Mouse (Mus musculus): ENCODE results near the gene Plekhn1. TPM values are rescaled to one million over a fixed set of nuclear protein-coding genes. Genes with fewer than 3 reads are reported as not detected.

The Plekhn1 gene
- polyA plus RNA-seq, 1 experiment from 2014 or later: 27.7 TPM

DNA sequence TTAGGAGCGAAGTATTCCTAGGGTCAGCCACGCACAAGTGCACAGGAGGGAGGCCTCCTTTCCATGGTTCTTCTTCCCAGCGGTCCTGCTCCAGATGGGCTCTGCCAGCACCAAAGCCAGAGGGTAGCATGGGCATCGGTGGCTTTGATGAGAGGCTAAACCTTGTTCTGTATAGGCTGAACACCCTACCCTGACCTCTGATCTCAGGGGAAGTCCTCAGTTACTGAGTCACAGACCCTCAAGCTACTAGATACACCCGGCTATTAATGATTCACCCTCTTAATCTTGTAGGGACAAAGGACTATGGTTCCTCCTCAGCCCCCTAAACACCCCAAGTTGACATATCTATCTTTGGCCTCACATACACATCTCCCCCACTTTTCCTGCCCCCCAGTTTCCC lies 40.8 kb downstream of the Plekhn1 start:
- no peak overlapping the region for H3K4me3 ChIP-seq (replicated peaks; ENCODE audit: low read depth, low read length)

DNA sequence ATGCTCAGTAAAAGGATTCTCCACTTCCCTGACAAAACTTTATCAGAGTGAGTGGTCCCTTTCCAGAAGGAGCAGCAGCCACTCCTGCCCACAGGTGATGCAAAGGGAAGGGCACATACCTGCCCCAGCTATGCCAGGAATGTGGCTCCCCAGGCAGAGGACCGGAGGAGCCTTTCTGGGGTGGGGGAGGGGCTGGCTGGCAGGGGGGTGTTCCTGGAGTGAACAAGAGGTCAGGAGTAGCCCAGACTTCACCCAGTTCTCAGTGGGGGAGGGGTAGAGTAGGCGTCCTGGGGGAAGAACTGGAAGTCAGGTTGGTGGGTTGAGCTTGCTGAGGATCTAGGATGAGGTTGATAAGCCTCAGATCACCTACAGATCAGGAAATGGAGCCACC lies 41.5 kb downstream of the Plekhn1 start:
- Histone ChIP-seq H3K4me3 (replicated peaks; ENCODE audit: low read depth, low read length) (no peak overlapping the region), H3K27ac (replicated peaks; ENCODE audit: low read depth, low read length) (no peak overlapping the region), H3K9ac (replicated peaks; ENCODE audit: low read length) (no peak overlapping the region; the same call in 1 of the 2 replicates), H3K27me3 (ENCODE audit: control insufficient read depth, insufficient read depth, low read length) (no peaks in the 10 kb centered on the region), H3K4me2 (ENCODE audit: low read length) (peak overlapping the region; percentile 3; the same call in 1 of the 2 replicates), H3K9me3 (ENCODE audit: control insufficient read depth, low read length) (no peaks in the 10 kb centered on the region), H3K4me1 (ENCODE audit: control insufficient read depth, insufficient read depth, low read length) (peaks cover 57% of the 10 kb centered on the region), H3K36me3 (ENCODE audit: control insufficient read depth, insufficient read depth, low read length) (peaks cover 41% of the 10 kb centered on the region)
- DNase-seq (no peak), ATAC-seq (ENCODE audit: low FRiP score, low TSS enrichment) (no peak)
- 43% methylated on average over 2 of the region's 2 CpGs for WGBS

More for the DNA sequence above, 40.8 kb downstream of the Plekhn1 start:
- Histone ChIP-seq H3K4me2 (ENCODE audit: low read length) (peak overlapping the region; percentile 88), H3K27me3 (ENCODE audit: control insufficient read depth, insufficient read depth, low read length) (no peaks in the 10 kb centered on the region), H3K27ac (replicated peaks; ENCODE audit: low read depth, low read length) (no peak overlapping the region), H3K9me3 (ENCODE audit: control insufficient read depth, low read length) (no peaks in the 10 kb centered on the region), H3K9ac (replicated peaks; ENCODE audit: low read length) (peak overlapping the region; percentile 4; the same call in 1 of the 2 replicates), H3K36me3 (ENCODE audit: control insufficient read depth, insufficient read depth, low read length) (peaks cover 41% of the 10 kb centered on the region), H3K4me1 (ENCODE audit: control insufficient read depth, insufficient read depth, low read length) (peaks cover 50% of the 10 kb centered on the region)
- 67% methylated on average over 5 of the region's 5 CpGs for WGBS
- no peak for ATAC-seq (ENCODE audit: low FRiP score, low TSS enrichment)
- DNase-seq: no peak

DNA sequence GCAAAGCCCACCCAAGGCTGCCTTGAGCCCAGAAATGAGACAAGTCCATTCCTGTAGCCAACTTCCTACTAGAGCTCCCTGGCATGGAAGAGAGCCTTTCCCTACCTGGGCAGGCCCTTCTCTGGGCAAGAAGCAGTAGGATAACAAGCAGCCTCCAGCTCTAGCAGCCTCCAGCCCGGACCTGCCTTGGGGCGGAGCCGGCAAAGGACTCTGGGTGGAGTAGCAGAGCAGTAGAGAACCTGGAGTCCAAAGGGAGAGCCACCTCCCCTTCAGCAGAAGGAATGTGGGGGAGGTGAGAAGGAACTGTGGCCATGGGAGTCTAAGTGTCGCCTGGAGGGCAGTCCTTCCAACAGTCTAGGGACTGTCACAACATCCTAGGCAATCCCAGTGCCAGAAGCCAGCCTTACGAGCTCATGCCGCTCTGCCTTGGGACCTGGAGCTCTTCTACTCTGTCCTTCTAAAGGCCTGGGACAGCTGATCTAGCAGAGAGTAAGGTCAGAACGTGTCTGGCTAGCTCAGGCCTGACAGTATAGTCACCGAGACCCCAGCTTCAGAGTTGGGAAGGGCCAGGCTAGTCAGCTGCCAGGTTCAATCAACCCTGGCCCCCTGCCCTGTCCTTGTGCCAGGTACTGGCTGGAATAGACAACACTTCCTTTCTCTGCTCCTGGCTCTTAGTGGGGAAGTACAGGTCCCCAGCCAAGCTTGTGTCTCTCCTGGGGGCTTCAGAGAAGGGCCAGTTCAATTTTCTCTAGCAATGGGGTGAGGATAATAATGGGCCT lies 42.0 kb downstream of the Plekhn1 start:
- Histone ChIP-seq H3K27me3 (ENCODE audit: control insufficient read depth, insufficient read depth, low read length) (no peaks in the 10 kb centered on the region), H3K4me2 (ENCODE audit: low read length) (peak overlapping the region; percentile 3; the same call in 1 of the 2 replicates), H3K27ac (replicated peaks; ENCODE audit: low read depth, low read length) (no peak overlapping the region), H3K4me1 (ENCODE audit: control insufficient read depth, insufficient read depth, low read length) (peaks cover 63% of the 10 kb centered on the region), H3K9me3 (ENCODE audit: control insufficient read depth, low read length) (no peaks in the 10 kb centered on the region), H3K9ac (replicated peaks; ENCODE audit: low read length) (peak overlapping the region; percentile 21; the same call in 1 of the 2 replicates), H3K4me3 (replicated peaks; ENCODE audit: low read depth, low read length) (no peak overlapping the region), H3K36me3 (ENCODE audit: control insufficient read depth, insufficient read depth, low read length) (peaks cover 41% of the 10 kb centered on the region)
- ATAC-seq (ENCODE audit: low FRiP score, low TSS enrichment) (no peak), DNase-seq (no peak)
- WGBS: 58% methylated on average over 8 of the region's 8 CpGs

DNA sequence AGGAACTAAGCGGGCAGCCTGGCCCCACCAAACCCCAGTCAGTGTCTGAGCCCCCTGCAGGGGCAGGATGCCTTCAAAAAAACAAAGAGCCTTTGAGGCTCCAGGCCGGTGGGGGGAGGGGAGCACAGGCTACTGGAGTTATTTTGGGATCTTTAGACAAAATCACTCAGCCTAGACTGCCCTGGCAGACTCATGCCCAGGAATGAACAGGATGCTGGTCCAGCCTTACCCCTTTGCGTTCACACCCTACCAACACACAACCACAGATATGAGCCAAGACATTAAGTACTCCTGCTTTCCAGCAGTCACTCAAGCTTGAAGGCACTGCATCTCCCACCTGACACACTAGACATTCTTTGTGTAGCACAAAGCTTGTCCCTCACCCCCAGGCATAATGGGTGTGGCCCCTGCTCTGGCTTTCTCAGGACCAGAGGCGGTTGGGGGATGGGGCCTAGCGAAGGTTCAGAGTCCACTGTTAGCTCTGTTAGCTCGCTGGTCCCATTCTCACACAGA lies 45.8 kb downstream of the Plekhn1 start:
- Histone ChIP-seq H3K27ac (replicated peaks; ENCODE audit: low read depth, low read length) (peak overlapping the region; percentile 70), H3K4me3 (replicated peaks; ENCODE audit: low read depth, low read length) (no peak overlapping the region), H3K4me2 (ENCODE audit: low read length) (peak overlapping the region; percentile 28), H3K36me3 (ENCODE audit: control insufficient read depth, insufficient read depth, low read length) (peaks cover 36% of the 10 kb centered on the region), H3K9me3 (ENCODE audit: control insufficient read depth, low read length) (no peaks in the 10 kb centered on the region), H3K27me3 (ENCODE audit: control insufficient read depth, insufficient read depth, low read length) (no peaks in the 10 kb centered on the region), H3K9ac (replicated peaks; ENCODE audit: low read length) (peak overlapping the region; percentile 31; the same call in 1 of the 2 replicates), H3K4me1 (ENCODE audit: control insufficient read depth, insufficient read depth, low read length) (peaks cover 72% of the 10 kb centered on the region)
- peak; percentile 57 for ATAC-seq (ENCODE audit: low FRiP score, low TSS enrichment)
- WGBS: 5% methylated on average over 6 of the region's 6 CpGs
- peak; percentile 78 for DNase-seq

DNA sequence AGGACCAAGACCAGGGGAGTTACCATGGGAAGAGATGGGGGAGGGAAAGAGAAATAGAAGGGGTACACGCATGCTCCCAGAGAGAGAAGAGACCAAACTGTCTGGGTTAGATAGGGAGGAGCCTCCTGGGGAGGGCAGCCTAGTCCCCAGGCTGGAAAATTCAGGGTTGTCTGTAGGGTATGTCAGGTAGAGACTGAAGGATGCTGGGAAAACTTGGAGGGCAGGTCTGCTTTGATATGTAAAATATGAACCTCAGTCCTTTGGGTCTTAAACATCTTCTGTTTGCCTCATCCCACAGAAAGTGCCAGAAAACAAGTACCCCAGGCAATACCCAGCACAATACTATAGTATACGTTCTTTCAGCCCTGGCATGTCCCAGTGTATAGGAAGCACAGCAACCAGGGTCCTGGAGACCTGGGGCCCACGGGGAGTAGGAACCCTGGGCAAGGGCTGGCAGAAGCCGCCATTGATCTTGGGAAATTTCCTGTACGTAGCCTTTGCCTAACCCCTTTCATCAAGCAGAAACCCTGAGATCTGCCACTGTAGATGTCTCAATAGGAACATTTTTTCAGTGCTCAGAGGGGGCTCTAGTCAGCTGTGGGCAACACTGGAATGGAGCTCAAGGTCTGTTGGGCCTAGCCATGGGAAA lies 46.4 kb downstream of the Plekhn1 start:
- DNase-seq: no peak
- ATAC-seq (ENCODE audit: low FRiP score, low TSS enrichment): 0 out of 2 replicates have a peak, but pooled peaks have one; percentile 6
- H3K36me3 ChIP-seq (ENCODE audit: control insufficient read depth, insufficient read depth, low read length): peaks cover 35% of the 10 kb centered on the region
- H3K4me1 ChIP-seq (ENCODE audit: control insufficient read depth, insufficient read depth, low read length): peaks cover 78% of the 10 kb centered on the region
- H3K27me3 ChIP-seq (ENCODE audit: control insufficient read depth, insufficient read depth, low read length): no peaks in the 10 kb centered on the region
- no peak overlapping the region for H3K4me3 ChIP-seq (replicated peaks; ENCODE audit: low read depth, low read length)
- no peak overlapping the region; the same call in 1 of the 2 replicates for H3K9ac ChIP-seq (replicated peaks; ENCODE audit: low read length)
- no peaks in the 10 kb centered on the region for H3K9me3 ChIP-seq (ENCODE audit: control insufficient read depth, low read length)
- peak overlapping the region; percentile 70 for H3K27ac ChIP-seq (replicated peaks; ENCODE audit: low read depth, low read length)
- WGBS: 22% methylated on average over 5 of the region's 5 CpGs
- H3K4me2 ChIP-seq (ENCODE audit: low read length): peak overlapping the region; percentile 28

DNA sequence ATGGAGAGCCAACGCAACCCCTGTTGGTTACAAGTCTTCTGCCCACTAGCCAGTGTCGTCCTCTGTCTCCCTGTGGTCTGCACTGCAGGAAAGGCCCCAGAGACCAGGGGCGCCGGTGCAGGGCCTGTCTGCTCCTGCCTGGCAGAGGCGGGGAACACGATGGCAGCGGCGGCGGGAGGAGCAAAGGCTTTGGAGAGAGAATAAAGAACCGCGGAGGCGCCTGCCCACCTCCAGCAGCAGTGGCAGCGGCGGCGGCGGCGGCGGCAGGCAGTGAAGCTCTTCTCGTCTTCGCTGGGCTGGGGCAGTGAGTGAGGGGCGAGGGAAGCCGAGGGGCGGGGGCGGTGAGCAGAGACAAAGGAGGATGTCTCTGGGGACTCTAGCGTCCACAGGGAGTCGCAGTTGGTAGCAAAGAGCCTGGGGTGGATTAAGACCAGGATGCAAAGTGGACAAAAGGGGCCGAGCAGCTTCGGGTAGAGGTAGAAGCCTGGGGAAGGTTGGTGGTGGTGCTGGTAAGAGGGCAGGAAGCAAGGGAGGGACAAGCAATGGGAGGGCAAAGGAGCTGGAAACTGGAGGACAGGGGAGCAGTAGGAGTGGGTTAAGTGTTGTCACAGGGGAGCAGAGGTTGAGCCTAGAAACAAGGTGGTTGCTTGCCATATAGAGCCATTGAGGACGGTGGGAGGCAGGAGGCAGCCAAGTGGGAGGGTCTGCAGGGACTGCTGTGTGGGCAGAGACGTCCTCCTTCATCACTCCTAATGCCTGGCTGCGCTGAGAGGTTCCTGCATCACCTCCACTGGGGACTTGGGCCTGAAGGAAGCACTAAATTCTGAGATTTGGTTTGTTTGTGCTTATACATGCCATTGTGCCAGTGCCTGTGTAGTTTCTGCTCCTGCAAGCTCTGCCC lies 48.5 kb downstream of the Plekhn1 start:
- peak; percentile 51 for ATAC-seq (ENCODE audit: low FRiP score, low TSS enrichment)
- H3K27ac ChIP-seq (replicated peaks; ENCODE audit: low read depth, low read length): peak overlapping the region; percentile 97
- no peaks in the 10 kb centered on the region for H3K9me3 ChIP-seq (ENCODE audit: control insufficient read depth, low read length)
- H3K4me1 ChIP-seq (ENCODE audit: control insufficient read depth, insufficient read depth, low read length): peaks cover 90% of the 10 kb centered on the region
- H3K36me3 ChIP-seq (ENCODE audit: control insufficient read depth, insufficient read depth, low read length): peaks cover 14% of the 10 kb centered on the region
- peak; percentile 86 for DNase-seq
- peak overlapping the region; percentile 57 for H3K4me3 ChIP-seq (replicated peaks; ENCODE audit: low read depth, low read length)
- H3K4me2 ChIP-seq (ENCODE audit: low read length): peak overlapping the region; percentile 91
- H3K9ac ChIP-seq (replicated peaks; ENCODE audit: low read length): peak overlapping the region; percentile 88
- H3K27me3 ChIP-seq (ENCODE audit: control insufficient read depth, insufficient read depth, low read length): no peaks in the 10 kb centered on the region
- WGBS: 1% methylated on average over 31 of the region's 31 CpGs

DNA sequence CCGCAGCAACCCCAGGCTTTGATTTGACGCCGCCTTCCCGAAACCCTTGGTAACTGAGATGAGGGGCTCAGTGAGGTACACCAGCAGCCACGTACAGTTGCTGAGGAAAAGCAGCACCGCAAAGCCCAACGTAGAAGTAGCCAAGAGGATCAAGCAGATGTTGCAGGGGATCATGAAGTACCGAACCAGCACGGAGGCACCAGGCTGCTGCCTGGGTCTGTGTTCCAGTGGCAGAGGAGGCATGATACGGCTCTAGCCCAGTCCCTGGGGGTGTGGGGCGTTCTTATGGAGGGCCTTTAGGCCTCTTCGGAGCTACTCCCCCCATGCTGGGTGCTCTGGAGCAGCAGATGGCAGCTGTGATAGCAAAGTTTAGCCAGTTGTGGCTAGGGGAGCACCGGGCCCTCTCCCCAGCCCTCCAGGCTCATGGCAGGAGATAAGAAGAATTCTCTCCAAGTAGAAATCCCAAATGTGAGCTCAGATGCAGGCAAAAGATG lies 49.2 kb downstream of the Plekhn1 start:
- peaks cover 88% of the 10 kb centered on the region for H3K4me1 ChIP-seq (ENCODE audit: control insufficient read depth, insufficient read depth, low read length)
- H3K36me3 ChIP-seq (ENCODE audit: control insufficient read depth, insufficient read depth, low read length): peaks cover 12% of the 10 kb centered on the region
- H3K4me3 ChIP-seq (replicated peaks; ENCODE audit: low read depth, low read length): peak overlapping the region; percentile 57
- no peaks in the 10 kb centered on the region for H3K9me3 ChIP-seq (ENCODE audit: control insufficient read depth, low read length)
- WGBS: 21% methylated on average over 13 of the region's 13 CpGs
- H3K9ac ChIP-seq (replicated peaks; ENCODE audit: low read length): peak overlapping the region; percentile 88
- H3K4me2 ChIP-seq (ENCODE audit: low read length): peak overlapping the region; percentile 91
- peak; percentile 53 for DNase-seq
- peak overlapping the region; percentile 97 for H3K27ac ChIP-seq (replicated peaks; ENCODE audit: low read depth, low read length)
- ATAC-seq (ENCODE audit: low FRiP score, low TSS enrichment): no peak
- H3K27me3 ChIP-seq (ENCODE audit: control insufficient read depth, insufficient read depth, low read length): no peaks in the 10 kb centered on the region
